Mouse (Mus musculus) bone marrow macrophage, adult 2 months (primary cell): Measurements from ENCODE around the gene Prkrip1. TPM values are rescaled to one million over a fixed set of nuclear protein-coding genes. Genes with fewer than 3 reads are reported as not detected.

Experiments used
- H3K27ac ChIP-seq: 2 replicates; pipeline ENCODE4 v1.5.1; 2012; ENCODE audit warnings: low read depth, low read length; ENCODE audit not compliant: insufficient read depth
- H3K4me1 ChIP-seq: 2 replicates; pipeline ENCODE4 v1.6.1; 2012; ENCODE audit warnings: low read length; ENCODE audit not compliant: control insufficient read depth, insufficient read depth
- H3K4me3 ChIP-seq: 2 replicates; pipeline ENCODE4 v1.5.1; 2012; ENCODE audit warnings: mild to moderate bottlenecking, low read length, moderate library complexity; ENCODE audit not compliant: insufficient read depth
- CTCF ChIP-seq: IDR thresholded peaks from 2 replicates; pipeline ENCODE4 v1.5.1; 2012; ENCODE audit warnings: low read depth, mild to moderate bottlenecking, low read length, moderate library complexity
- POLR2A ChIP-seq: IDR thresholded peaks from 2 replicates; pipeline ENCODE4 v1.6.1; 2012; ENCODE audit warnings: mild to moderate bottlenecking, low read depth, low read length, borderline replicate concordance
- polyA plus RNA-seq: library from polyadenylated mRNA; stranded (reverse); fragments of >200 nt; gene quantifications from 2 replicates; pipeline ENCODE4 v1.2.4, GENCODE M21; 2012; ENCODE audit not compliant: missing spikeins, insufficient read depth, insufficient read length

The Prkrip1 gene
- polyA plus RNA-seq, 1 experiment, result 22.7 TPM

DNA sequence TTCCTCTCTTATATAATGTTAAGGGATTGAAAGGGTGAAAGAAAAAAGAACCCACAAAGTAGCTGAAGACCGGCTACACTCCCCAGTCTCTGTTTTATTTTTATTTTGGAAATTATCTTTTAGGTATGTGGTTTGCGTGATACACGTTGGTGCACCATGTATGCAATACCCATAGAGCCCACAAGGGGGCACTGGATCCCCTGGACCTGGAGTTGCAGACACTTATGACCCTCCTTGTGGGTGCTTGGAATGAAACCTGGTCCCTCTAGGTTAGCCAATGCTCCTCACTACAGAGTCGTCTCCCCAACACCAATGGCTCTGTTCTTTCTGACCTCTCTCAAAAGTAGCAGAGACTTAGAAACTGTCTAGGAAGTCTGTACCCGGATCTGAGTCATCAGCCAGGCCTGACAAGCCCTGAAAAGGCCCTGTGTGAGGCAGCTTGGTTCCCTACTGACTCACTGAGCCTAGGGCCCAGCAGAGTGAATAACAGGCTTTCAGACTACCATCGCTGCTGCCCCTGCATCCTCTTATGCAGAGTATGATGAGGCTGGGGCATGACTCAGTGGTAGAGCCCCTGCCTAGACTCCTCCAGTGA lies 55.5 kb downstream of the Prkrip1 start:
- H3K4me1 ChIP-seq, result peaks cover 23% of the 10 kb centered on the region
- H3K27ac ChIP-seq, result no peak overlapping the region
- TF ChIP-seq CTCF, result peak; percentile 65
- TF ChIP-seq POLR2A, result no peak
- H3K4me3 ChIP-seq, result no peak overlapping the region

DNA sequence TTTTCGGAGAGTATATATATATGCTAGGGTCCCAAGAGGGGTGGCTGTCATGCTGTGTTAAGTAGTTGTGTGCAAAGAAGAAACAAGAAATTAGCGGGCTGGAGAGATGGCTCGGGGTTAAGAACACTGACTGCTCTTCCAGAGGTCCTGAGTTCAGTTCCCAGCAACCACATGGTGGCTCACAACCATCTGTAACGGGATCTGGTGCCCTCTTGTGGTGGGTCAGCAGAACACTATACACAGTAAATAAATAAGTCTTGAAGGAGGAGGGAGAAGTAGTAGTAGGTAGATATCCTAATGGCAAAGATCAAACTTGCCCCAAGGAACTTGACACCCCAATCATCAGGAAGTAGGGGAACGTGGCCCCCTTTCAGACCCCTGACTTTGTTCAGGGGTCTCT lies 56.0 kb downstream of the Prkrip1 start:
- H3K4me3 ChIP-seq, result no peak overlapping the region
- TF ChIP-seq CTCF (no peak), POLR2A (no peak)
- no peak overlapping the region for H3K27ac ChIP-seq
- peaks cover 23% of the 10 kb centered on the region for H3K4me1 ChIP-seq

DNA sequence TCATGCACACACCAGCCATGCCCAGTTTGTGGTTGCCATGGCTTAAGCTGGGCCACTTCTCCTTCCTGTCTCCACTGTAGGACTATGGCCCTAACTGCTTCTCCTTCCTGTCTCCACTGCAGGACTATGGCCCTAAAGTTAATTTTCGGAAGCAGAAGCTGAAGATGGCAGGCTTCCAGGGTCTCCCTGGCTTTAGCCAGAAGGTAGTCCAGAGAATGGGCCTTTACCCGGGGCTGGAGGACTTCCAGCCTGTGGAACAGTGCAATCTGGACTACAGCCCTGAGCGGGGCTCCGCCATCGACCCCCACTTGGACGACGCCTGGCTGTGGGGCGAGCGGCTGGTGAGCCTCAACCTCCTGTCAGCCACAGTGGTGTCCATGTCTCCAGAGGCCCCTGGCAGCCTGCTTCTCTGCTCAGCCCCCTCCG lies 58.7 kb downstream of the Prkrip1 start:
- TF ChIP-seq POLR2A, result no peak
- TF ChIP-seq CTCF, result no peak
- H3K4me3 ChIP-seq, result no peak overlapping the region
- peaks cover 28% of the 10 kb centered on the region for H3K4me1 ChIP-seq
- H3K27ac ChIP-seq, result peak overlapping the region; percentile 62

DNA sequence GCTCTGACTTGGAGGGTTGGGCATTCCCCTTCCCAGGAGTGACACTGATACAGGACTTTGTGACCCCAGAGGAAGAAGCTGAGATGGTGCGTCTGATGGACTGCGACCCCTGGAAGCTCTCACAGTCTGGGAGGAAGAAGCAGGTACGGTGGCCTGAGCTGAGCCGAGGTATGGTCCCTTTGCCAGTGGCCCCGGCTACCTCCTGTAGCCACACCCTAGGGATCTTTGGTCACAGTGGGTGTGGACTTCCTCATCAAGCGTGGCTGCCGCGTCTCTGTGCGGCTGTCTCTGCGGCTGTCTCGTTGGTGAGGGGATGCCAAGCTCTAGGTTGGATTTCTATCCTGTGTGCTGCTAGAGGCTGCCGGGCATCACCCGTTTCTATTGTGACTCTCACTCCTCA lies 59.4 kb downstream of the Prkrip1 start:
- no peak for TF ChIP-seq CTCF
- no peak for TF ChIP-seq POLR2A
- H3K27ac ChIP-seq, result peak overlapping the region; percentile 57

DNA sequence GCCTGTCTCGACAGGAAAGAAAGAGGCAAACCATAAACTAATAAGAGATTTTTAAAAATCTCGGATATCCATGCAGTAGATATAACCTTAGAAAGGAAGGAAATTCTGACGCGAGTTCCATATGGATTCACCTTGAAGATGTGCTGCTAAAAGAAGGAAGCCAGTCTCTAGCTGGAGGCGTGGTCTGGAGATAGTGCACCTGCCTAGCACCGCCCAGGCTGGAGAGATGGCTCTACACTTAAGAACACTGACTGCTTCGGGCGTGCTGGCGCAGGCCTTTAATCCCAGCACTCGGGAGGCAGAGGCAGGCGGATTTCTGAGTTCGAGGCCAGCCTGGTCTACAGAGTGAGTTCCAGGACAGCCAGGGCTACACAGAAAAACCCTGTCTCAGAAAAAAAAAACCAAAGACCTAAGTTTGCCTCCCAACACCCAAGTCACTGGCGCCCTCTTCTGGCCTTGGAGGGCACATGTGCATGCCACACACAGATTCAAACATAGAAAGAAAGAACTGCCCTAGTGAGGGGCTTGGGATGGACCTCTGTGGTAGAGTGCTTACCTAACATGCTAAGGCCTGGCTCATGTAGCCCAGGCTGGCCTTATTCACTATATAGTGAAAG lies 61.0 kb downstream of the Prkrip1 start:
- TF ChIP-seq CTCF, result peak; percentile 62
- no peak for TF ChIP-seq POLR2A
- H3K4me1 ChIP-seq, result peaks cover 34% of the 10 kb centered on the region
- H3K27ac ChIP-seq, result no peak overlapping the region
- H3K4me3 ChIP-seq, result no peak overlapping the region

More for the DNA sequence above, 59.4 kb downstream of the Prkrip1 start:
- Histone ChIP-seq H3K4me1 (peaks cover 34% of the 10 kb centered on the region), H3K4me3 (no peak overlapping the region)

DNA sequence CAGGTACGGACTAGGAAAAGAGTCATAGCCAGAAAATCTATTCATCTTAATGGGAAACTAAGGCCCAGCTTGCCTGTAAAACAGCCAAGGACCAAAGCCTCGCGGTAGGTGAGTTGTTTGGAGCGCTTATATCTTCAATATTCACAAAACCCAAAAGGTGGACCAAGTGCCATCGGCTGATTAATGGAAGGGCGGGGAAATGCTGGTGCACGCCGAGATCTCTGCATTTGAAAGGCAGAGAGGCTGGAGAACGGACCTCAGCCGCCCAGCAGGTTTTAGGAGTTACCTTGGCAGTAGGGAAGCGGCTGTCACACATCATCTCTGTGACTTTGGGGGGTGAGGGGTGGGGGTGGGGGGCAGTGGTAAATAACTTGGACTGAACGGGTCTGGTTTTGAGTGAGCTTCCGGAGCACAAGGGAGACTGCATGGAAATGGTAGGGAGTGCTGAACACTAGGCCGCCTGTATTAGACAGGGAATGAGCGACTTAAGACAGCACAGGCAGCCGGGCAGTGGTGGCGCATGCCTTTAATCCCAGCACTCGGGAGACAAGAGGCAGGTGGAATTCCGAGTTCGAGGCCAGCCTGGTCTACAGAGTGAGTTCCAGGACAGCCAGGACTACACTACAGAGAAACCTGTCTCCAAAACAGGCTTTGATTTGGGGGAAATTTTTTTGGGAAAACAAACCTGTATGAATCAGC lies 62.3 kb downstream of the Prkrip1 start:
- H3K4me1 ChIP-seq, result peaks cover 34% of the 10 kb centered on the region
- TF ChIP-seq POLR2A (no peak), CTCF (no peak)
- peak overlapping the region; percentile 78 for H3K4me3 ChIP-seq
- H3K27ac ChIP-seq, result peak overlapping the region; percentile 44

DNA sequence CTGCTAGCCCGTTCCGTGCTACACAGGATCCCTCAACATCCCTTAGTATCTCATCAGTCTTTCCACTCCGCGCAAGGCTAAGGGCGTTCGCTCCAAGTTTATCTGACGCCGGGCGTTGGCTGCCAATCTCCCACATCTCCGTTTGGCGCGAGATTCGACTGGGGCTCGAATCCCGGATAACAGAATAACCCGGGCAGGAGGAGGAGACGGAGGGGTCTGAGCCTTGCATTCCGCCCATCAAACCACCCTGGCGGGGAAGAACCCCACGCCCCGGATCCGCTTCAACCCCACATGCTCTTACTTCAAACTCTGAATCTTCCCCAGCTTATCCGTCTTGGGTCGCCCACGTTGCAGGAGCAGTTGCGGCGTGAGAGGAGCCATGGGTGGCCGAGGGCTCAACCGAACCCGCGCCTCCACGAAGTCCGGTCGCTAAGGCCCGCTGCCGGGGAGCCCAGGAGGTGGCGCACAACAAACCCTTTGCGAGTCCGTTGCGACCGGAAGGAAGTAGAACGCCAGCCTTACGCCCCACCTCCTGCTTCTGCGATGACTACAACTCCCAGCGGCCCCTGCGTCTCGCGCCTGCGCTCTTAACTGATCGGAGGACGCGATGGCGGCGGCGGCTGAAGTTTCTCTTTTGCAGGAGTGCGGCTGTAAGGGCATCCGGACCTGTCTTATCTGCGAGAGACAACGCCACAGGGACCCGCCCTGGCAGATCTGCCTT lies 63.0 kb downstream of the Prkrip1 start, which contains the start of the genes Lrwd1 and Alkbh4:
TSS of gene Lrwd1 (minus strand) at position 504 of the 721 bp plus-strand sequence.
TSS of gene Alkbh4 (plus strand) at position 576 of the 721 bp plus-strand sequence.
- Histone ChIP-seq H3K4me3 (peak within 1 kb of the TSS; percentile 79), H3K27ac (peak within 1 kb of the TSS; percentile 66), H3K4me1 (peaks cover 29% of the 10 kb centered on the region)
- TF ChIP-seq POLR2A, result no peak
- TF ChIP-seq CTCF, result no peak

Other genes starting within 250 kb of the Prkrip1 start
- gene Ssc4d, start 224.4 kb downstream of the Prkrip1 start, polyA plus RNA-seq, result 6.8 and 10.0 TPM in 2 replicates
- not detected in 2 replicates for gene Zp3, start 218.9 kb downstream of the Prkrip1 start, polyA plus RNA-seq
- gene Dtx2, start 204.2 kb downstream of the Prkrip1 start, polyA plus RNA-seq, result 9.5 and 9.8 TPM in 2 replicates
- not detected in 2 replicates for gene Upk3b, start 160.5 kb downstream of the Prkrip1 start, polyA plus RNA-seq
- gene Upk3bl, start 144.5 kb downstream of the Prkrip1 start, polyA plus RNA-seq, result not detected in 2 replicates
- gene Rasa4, start 115.0 kb downstream of the Prkrip1 start, polyA plus RNA-seq, result 273 and 311 TPM in 2 replicates
- gene Polr2j, start 82.3 kb downstream of the Prkrip1 start, polyA plus RNA-seq, result 82.8 and 86.7 TPM in 2 replicates
- gene Lrwd1, start 62.9 kb downstream of the Prkrip1 start, polyA plus RNA-seq, result 30.5 and 36.4 TPM in 2 replicates
- 9.6 and 10.4 TPM in 2 replicates for gene Alkbh4, start 62.8 kb downstream of the Prkrip1 start, polyA plus RNA-seq
- 18.1 and 20.2 TPM in 2 replicates for gene Orai2, start 28.2 kb downstream of the Prkrip1 start, polyA plus RNA-seq
- 13.5 and 14.2 TPM in 2 replicates for gene Sh2b2, start 47.6 kb upstream of the Prkrip1 start, polyA plus RNA-seq